Mouse (Mus musculus) ES-E14 (cell line): Measurements from ENCODE around the gene Mdm2.

Experiments
- CHD2 ChIP-seq: IDR thresholded peaks from 2 replicates; pipeline ENCODE4 v1.6.1; 2014; ENCODE audit warnings: mild to moderate bottlenecking, low read depth, low read length, inconsistent platforms
- ZC3H11A ChIP-seq: IDR thresholded peaks from 2 replicates; pipeline ENCODE4 v1.6.1; 2012; ENCODE audit warnings: low read depth, mild to moderate bottlenecking, inconsistent platforms, low read length, borderline replicate concordance

DNA sequence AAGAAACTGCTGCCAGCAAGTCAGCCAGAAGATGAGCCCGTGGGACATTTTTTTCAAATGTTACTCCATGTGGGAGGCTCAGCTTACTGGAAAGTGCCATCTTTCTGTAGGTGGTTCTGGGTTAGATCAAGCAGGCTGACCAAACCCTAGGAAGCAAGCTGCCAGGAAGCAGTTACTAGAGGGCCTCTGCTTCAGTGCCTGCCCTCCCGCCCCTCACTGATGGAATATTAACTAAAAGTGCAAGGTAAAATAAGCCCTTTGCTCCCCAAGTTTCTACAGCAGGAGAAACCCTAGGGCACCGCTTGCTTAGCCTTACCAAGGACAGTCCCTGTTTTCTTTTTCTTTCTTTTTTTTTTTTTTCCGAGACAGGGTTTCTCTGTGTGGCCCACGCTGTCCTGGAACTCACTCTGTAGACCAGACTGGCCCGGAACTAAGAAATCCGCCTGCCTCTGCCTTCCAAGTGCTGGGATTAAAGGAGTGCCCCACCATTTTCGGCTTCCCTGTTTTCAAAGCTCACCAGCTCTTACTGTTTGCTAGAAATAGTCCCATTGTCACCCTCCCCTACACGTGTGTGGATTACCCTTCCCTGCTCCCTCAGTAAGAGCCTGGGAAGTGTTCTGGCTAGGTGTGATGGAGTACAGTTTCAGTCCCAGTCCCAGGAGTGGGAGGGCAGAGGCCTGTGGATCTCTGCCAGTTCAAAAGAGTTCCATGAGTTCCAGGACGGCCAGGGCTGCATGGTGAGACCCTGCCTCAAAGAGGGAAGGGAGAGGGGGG lies 37.9 kb upstream of the Mdm2 start:
- TF ChIP-seq ZC3H11A = no peak
- no peak for TF ChIP-seq CHD2
